Mouse (Mus musculus): ENCODE measurements at regions not wholly inside any gene's neighbourhood (a gene's known extent, or its start where the extent isn't known, plus 50 kb on each side); places are given as distances from the start of the nearest gene placed in this dataset.

DNA sequence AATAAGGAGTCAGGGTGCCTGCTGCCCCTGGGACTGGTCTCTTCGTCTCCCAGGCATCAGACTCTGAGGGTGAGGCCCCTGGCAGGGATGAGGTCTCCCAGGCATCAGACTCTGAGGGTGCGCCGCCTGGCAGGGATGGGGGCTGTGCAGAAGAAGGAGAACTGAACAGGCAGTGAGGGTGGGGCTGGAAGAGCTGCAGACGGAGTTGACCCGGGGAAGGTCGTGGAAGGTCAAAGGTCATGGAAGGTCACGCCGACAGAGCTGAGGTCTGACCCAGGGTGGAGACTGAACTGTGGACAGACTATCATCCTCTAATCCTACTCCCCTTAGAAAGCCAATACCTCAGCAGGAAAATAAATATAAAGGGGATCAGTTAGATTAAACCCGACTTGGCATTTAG, 50.6 kb upstream of the Grik3 start:
- no peak for DNase-seq (ENCODE audit: low read depth, low spot score)

GRCm38 (mm10) chr4:125437161-125437822, 53.2 kb upstream of the Grik3 start:
- DNase-seq (ENCODE audit: low read depth, low spot score) = no peak

DNA sequence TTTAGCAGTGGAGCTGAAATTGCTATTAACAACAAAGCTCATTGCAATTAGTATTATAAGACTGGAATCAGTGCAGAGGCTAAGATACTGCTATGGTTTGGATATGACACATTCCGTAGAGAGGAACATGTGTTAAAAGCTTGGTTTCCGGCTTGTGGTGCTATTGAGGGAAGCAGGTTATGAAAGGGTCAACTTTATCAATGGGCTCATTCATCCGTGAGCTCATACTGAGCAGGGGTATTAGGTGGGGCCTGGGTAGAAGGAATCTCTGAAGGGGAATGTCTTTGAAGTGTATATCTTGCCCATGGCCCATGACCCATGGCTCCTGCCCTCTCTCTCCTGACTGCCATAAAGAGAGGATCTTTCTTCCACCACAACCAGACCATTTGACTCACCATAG, 57.0 kb upstream of the Grik3 start:
- no peak for DNase-seq (ENCODE audit: low read depth, low spot score)

DNA sequence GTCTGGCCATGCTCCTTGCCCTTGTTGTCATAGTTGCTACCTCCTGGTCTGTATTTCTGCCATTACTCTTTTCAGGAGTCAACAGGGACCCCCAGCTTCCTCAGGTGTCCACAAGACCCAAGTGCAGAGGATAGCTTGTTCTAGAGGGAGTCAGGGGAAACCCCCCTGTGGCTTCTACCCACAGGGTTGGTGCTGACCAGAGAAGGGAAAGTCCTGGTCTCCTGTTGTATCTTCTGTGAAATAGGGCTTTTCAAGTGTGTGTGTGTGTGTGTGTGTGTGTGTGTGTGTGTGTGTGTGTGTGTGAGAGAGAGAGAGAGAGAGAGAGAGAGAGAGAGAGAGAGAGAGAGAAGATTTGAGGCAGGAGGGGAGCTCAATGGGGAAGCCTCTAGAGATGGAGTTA, 58.9 kb upstream of the Grik3 start:
- no peak for DNase-seq (ENCODE audit: low read depth, low spot score)

GRCm38 (mm10) chr4:125430845-125431244, 59.7 kb upstream of the Grik3 start:
- no peak for DNase-seq (ENCODE audit: low read depth, low spot score)

GRCm38 (mm10) chr4:125428736-125429135, 61.8 kb upstream of the Grik3 start:
- DNase-seq (ENCODE audit: low read depth, low spot score) = no peak

GRCm38 (mm10) chr4:125420561-125421241, 69.8 kb upstream of the Grik3 start:
- DNase-seq (ENCODE audit: low read depth, low spot score) = no peak

- DNase-seq (ENCODE audit: low read depth, low spot score) = no peak
Observed at GRCm38 (mm10) chr4:125419491-125420255, 70.8 kb upstream of the Grik3 start.

GRCm38 (mm10) chr4:125415308-125415707, 75.2 kb upstream of the Grik3 start:
- DNase-seq (ENCODE audit: low read depth, low spot score) = no peak

GRCm38 (mm10) chr4:125413833-125414719, 76.4 kb upstream of the Grik3 start:
- no peak for DNase-seq (ENCODE audit: low read depth, low spot score)

GRCm38 (mm10) chr4:125410736-125411441, 79.6 kb upstream of the Grik3 start:
- DNase-seq (ENCODE audit: low read depth, low spot score) = no peak

GRCm38 (mm10) chr4:125399376-125400112, 91.0 kb upstream of the Grik3 start:
- DNase-seq (ENCODE audit: low read depth, low spot score) = no peak

DNA sequence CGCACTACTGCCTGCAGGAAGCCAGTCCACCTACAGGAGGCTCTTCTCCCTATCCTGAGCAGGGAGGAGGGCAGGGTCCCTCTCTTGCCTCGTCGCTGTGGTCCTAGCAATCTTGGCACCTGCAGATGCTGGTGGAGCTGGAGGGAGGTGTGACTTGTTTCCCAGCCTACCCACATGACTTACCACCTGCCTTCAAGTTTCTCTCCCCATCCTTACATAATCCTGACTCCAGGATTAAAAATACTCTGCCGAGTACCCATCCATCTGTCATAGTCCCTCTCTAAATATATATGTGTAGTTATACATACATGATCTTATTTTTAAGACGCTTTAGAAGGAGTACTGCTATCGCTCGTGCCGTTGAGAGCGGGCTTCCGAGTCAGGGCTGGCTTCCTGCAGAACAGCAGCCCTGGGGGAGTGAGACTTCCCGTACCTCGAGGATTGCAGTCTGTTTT, 93.5 kb upstream of the Grik3 start:
- DNase-seq (ENCODE audit: low read depth, low spot score) = peak; percentile 18

DNA sequence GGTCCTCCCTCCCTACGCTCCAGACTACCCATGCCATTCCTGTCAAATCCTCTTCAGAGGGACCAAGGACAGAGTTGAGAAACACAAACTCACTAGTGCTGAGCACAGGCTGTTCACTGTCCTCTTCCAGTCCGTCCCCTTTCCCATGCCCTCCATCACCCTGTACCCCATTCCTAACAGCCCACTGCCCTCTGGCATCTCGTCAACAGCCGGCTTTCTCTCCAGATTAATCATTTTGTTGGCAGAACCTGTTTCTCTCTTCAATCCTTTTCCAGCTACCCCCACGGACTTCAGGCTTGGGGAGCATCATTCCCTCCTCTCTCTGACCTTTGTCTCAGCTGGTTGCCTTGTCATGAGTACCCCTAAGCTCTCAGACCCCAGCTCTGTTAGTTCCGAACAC, 99.2 kb upstream of the Grik3 start:
- DNase-seq (ENCODE audit: low read depth, low spot score) = no peak

DNA sequence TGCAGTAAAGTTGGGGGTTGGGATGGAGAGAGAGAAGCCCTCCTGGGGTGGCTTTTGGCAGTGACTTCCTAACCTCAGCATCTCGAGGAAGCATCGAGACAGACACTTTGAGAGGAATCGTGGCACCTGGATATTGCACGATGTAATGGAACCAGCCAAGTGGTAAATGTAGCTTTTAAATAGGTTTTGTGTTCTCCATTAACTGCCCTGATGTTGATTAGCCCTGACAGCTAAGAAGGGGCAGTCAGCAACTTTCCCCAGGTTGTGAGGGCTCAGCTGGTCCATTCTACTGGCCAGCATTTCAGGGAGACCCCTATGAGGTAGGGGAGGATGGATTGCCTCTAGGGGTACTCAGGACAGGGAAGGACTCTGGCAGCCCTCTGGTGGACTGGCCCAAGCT, 104.7 kb upstream of the Grik3 start:
- no peak for DNase-seq (ENCODE audit: low read depth, low spot score)

DNA sequence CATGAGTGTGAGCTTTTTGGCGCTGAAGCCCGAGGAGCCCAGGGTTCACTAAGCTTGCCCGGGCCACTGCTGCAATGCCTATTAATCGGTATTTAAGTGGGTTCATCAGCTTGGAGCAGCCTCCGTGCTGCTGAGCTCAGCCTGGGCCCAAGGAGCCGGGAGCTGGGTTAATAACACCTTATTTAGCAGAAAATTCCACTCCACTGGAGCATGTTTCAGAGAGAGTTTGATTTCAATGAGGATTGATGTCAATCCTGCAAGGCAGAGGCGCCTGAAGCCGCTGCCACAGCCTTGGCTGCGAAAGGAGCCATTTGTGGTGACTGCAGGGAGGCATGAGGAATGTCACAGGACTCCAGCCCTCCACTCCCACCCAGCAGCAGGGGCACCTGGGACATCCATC, 126.5 kb upstream of the Grik3 start:
- DNase-seq (ENCODE audit: low read depth, low spot score) = no peak

DNA sequence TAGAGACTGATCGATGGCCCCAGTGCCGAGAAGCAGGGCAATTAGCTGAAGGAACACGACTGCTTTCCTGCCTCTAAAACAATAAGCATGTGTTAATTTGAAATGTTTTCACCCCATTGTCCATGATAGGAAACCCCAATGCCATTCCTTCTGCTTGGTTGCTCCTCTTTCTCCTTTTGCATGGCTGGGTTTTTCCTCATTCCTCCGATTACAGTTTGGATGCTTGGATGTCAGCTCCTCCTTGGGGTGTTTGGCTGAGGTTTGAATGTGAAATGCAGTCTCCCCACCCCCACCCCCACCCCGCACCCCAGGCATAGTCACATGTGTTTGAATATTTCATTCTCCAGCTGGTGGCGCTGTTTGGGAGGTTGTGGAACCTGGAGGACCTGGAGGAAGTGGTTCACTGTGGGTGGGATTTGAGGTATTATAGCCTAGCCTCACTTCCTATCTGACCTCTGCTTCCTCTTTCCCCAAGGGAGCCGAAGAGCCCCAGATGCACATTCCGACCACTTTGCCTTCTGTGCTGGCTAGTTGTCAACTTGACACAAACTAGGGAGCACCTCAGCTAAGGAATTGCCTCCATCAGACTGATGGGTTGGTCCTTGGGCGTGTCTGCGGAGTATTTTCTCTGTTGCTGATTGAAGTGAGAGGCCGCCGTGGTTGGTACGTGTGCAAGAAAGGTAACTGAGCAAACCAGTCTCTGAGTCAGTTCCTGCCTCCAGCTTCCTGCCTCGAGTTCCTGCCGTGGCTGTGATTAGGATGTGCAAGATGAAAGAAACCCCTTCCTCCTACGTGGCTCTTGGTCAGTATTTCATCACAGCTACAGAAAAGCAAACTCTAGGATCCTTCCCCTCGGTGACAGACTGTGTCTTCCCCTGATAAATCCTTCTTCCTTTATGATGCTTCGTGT, 128.6 kb upstream of the Grik3 start:
- no peak for DNase-seq (ENCODE audit: low read depth, low spot score)

- DNase-seq (ENCODE audit: low read depth, low spot score) = no peak
Observed at GRCm38 (mm10) chr4:125358356-125358755, 132.1 kb upstream of the Grik3 start.

DNA sequence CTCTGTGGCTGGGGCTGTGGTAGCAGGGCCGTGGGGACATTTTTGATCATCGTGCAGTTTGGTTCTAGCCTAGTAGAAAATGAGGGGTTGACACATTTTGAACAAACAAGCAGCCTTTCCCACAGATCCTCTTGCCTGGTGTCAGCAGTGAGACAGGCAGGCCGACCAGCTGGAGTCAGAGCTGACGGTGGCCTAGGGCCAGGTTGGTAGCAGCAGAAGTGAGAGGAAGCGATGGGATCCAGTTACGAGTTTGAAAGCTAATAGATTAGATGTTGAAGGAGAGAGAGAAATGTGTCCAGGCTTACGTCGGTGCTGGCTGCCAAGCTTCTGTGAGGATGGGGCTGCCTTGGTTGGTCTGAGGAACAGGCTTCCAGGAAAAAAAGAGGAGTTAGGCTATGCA, 134.1 kb upstream of the Grik3 start:
- DNase-seq (ENCODE audit: low read depth, low spot score) = peak; percentile 55
